Mouse (Mus musculus) liver, embryonic 14.5 days (tissue): ENCODE data around the gene Pdgfra.

ENCODE experiments used
- CTCF ChIP-seq: IDR thresholded peaks from 2 replicates; pipeline ENCODE4 v1.5.1; 2016; ENCODE audit warnings: antibody characterized with exemption, low read depth, control low read depth
- EP300 ChIP-seq: IDR thresholded peaks from 2 replicates; pipeline ENCODE4 v1.6.1; 2016; ENCODE audit warnings: antibody characterized with exemption, low read depth

GRCm38 (mm10) chr5:75146469-75146868 lies 5.6 kb upstream of the Pdgfra start:
- TF ChIP-seq CTCF (no peak), EP300 (no peak)
